Mouse (Mus musculus): ENCODE data around the gene Creb5.

The Creb5 gene

GRCm38 (mm10) chr6:53584718-53585405 is 297.8 kb downstream of the Creb5 start:
- DNase-seq (ENCODE audit: low read depth, low spot score), result no peak

- no peak for DNase-seq (ENCODE audit: low read depth, low spot score)
These were observed 302.7 kb downstream of the Creb5 start for GRCm38 (mm10) chr6:53589746-53590145.

GRCm38 (mm10) chr6:53592230-53592629 is 305.2 kb downstream of the Creb5 start:
- DNase-seq (ENCODE audit: low read depth, low spot score), result no peak

GRCm38 (mm10) chr6:53593603-53594002 is 306.5 kb downstream of the Creb5 start:
- DNase-seq (ENCODE audit: low read depth, low spot score), result peak; percentile 77

- DNase-seq (ENCODE audit: low read depth, low spot score), result no peak
These were observed 307.2 kb downstream of the Creb5 start for GRCm38 (mm10) chr6:53594316-53594715.

- no peak for DNase-seq (ENCODE audit: low read depth, low spot score)
These were observed 309.3 kb downstream of the Creb5 start for GRCm38 (mm10) chr6:53596402-53596801.

- DNase-seq (ENCODE audit: low read depth, low spot score), result no peak
These were observed 316.0 kb downstream of the Creb5 start for GRCm38 (mm10) chr6:53603041-53603440.

- no peak for DNase-seq (ENCODE audit: low read depth, low spot score)
These were observed 316.6 kb downstream of the Creb5 start for GRCm38 (mm10) chr6:53603695-53604094.

- DNase-seq (ENCODE audit: low read depth, low spot score), result no peak
These were observed 317.3 kb downstream of the Creb5 start for GRCm38 (mm10) chr6:53604386-53604785.

- no peak for DNase-seq (ENCODE audit: low read depth, low spot score)
These were observed 318.1 kb downstream of the Creb5 start for GRCm38 (mm10) chr6:53605184-53605583.

GRCm38 (mm10) chr6:53611451-53611945 is 324.4 kb downstream of the Creb5 start:
- DNase-seq (ENCODE audit: low read depth, low spot score), result no peak

GRCm38 (mm10) chr6:53612681-53613080 is 325.6 kb downstream of the Creb5 start:
- peak; percentile 72 for DNase-seq (ENCODE audit: low read depth, low spot score)

GRCm38 (mm10) chr6:53615440-53616211 is 328.6 kb downstream of the Creb5 start:
- no peak for DNase-seq (ENCODE audit: low read depth, low spot score)

GRCm38 (mm10) chr6:53618164-53618563 is 331.1 kb downstream of the Creb5 start:
- peak; percentile 64 for DNase-seq (ENCODE audit: low read depth, low spot score)

GRCm38 (mm10) chr6:53619676-53620075 is 332.6 kb downstream of the Creb5 start:
- no peak for DNase-seq (ENCODE audit: low read depth, low spot score)

GRCm38 (mm10) chr6:53621295-53621694 is 334.2 kb downstream of the Creb5 start:
- no peak for DNase-seq (ENCODE audit: low read depth, low spot score)

GRCm38 (mm10) chr6:53624455-53625276 is 337.6 kb downstream of the Creb5 start:
- peak; percentile 66 for DNase-seq (ENCODE audit: low read depth, low spot score)

GRCm38 (mm10) chr6:53626044-53626443 is 339.0 kb downstream of the Creb5 start:
- no peak for DNase-seq (ENCODE audit: low read depth, low spot score)

GRCm38 (mm10) chr6:53628714-53629113 is 341.6 kb downstream of the Creb5 start:
- DNase-seq (ENCODE audit: low read depth, low spot score), result no peak

- no peak for DNase-seq (ENCODE audit: low read depth, low spot score)
These were observed 348.4 kb downstream of the Creb5 start for GRCm38 (mm10) chr6:53635453-53635852.

- DNase-seq (ENCODE audit: low read depth, low spot score), result no peak
These were observed 350.6 kb downstream of the Creb5 start for GRCm38 (mm10) chr6:53637356-53638351.
